Mouse (Mus musculus) central nervous system, embryonic 18 days (tissue): Measurements from ENCODE around the gene Gnaq. TPM values are rescaled to one million over a fixed set of nuclear protein-coding genes. Genes with fewer than 3 reads are reported as not detected.

Source experiments
- polyA plus RNA-seq: library from polyadenylated mRNA; depleted of rRNA; stranded (reverse); fragments of >200 nt; gene quantifications from 2 replicates; pipeline ENCODE4 v1.2.3, GENCODE M21; 2012; rRNA removed

Gnaq gene
- 68.8 and 75.5 TPM in 2 replicates for polyA plus RNA-seq

GRCm38 (mm10) chr19:16132791-16132864, at the start of gene Gnaq:
TSS of gene Gnaq (plus strand) at chr19:16132831.

GRCm38 (mm10) chr19:16435531-16436231, 303.1 kb downstream of the Gnaq start, which contains the start of gene Gna14:
TSS of gene Gna14 (plus strand) at chr19:16435762.

Other genes with a start within 250 kb of the Gnaq start
- 57.5 and 61.5 TPM in 2 replicates for gene Psat1, start 185.5 kb upstream of the Gnaq start, polyA plus RNA-seq
- 19.2 and 20.0 TPM in 2 replicates for gene Cep78, start 147.8 kb upstream of the Gnaq start, polyA plus RNA-seq